In the genomic region with DNA sequence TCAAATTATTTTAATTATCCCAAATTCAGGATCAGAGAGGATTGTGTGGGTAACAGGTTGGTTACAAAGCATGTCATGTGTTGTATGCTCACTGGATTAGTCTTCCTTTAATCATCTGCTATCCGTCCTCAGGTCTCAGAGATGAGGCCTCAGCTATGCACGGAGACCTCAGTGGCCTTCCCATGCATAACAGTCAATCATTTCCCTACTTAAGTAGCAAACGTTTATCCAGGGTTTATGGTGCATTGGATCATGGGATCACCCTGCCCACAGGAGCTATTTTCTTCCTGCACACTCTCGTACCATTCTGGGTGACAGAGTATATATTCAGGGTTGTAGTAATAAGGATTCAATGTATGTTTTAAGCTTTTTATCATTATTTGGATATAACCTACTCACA, we compare ENCODE assay signal across 24 mouse cellular contexts.
"Had no signal": no experiment of that assay in that cellular context is flagged by ENCODE, and none has a peak within 500 bp of the region (broad histone marks: within the 10 kb centered on the region; RNA-seq: fewer than 3 reads in every experiment).

No protein-coding gene starts in this region.

- H3K4me2 ChIP-seq: heart, embryonic 12.5 days; hindbrain, embryonic 12.5 days; hindbrain, embryonic 14.5 days; intestine, embryonic 15.5 days; limb, embryonic 12.5 days; liver, embryonic 11.5 days; liver, embryonic 13.5 days; liver, embryonic 15.5 days had no signal

- ATAC-seq: hindbrain, embryonic 16.5 days; inflammation-experienced regulatory T-cells, adult 6 months; intestine, embryonic 15.5 days; intestine, postnatal 0 days; liver, postnatal 0 days had no signal

- H3K9me3 ChIP-seq: heart, embryonic 10.5 days; hindbrain, embryonic 10.5 days; hindbrain, embryonic 12.5 days; intestine, embryonic 15.5 days; limb, embryonic 10.5 days; limb, embryonic 12.5 days; liver, embryonic 13.5 days; liver, embryonic 15.5 days had no signal

- H3K36me3 ChIP-seq: heart, embryonic 10.5 days; heart, embryonic 12.5 days; hindbrain, embryonic 10.5 days; hindbrain, embryonic 12.5 days; intestine, embryonic 15.5 days; limb, embryonic 10.5 days; limb, embryonic 12.5 days; liver, embryonic 13.5 days; liver, embryonic 15.5 days had no signal

- DNase-seq: gastrocnemius, postnatal 14 days; gastrocnemius, postnatal 36 days; heart, adult 11 months; heart, postnatal 4 days; kidney, adult 2 months; kidney, adult 9 months; liver; liver, embryonic 13.5 days; liver, postnatal 0 days had no signal

- H3K4me1 ChIP-seq: hindbrain, embryonic 12.5 days; intestine, embryonic 15.5 days; limb, embryonic 10.5 days; liver, embryonic 13.5 days; liver, embryonic 15.5 days had no signal

- H3K9ac ChIP-seq: heart, embryonic 12.5 days; hindbrain, embryonic 12.5 days; hindbrain, embryonic 14.5 days; intestine, embryonic 15.5 days; limb, embryonic 12.5 days; liver, embryonic 13.5 days; liver, embryonic 15.5 days; liver, postnatal 0 days had no signal

- H3K27me3 ChIP-seq: heart, embryonic 12.5 days; hindbrain, embryonic 12.5 days; intestine, embryonic 15.5 days; limb, embryonic 12.5 days; liver, embryonic 13.5 days; liver, embryonic 15.5 days had no signal

- H3K27ac ChIP-seq: heart, embryonic 10.5 days; hindbrain, embryonic 10.5 days; hindbrain, embryonic 12.5 days; hindbrain, embryonic 14.5 days; intestine, embryonic 15.5 days; layer of hippocampus, adult 2 months; left cerebral cortex, adult 2 months; limb, embryonic 10.5 days; limb, embryonic 12.5 days; liver, embryonic 13.5 days; liver, embryonic 15.5 days had no signal

- H3K4me3 ChIP-seq: heart, embryonic 10.5 days; heart, embryonic 12.5 days; hindbrain, embryonic 10.5 days; hindbrain, embryonic 12.5 days; intestine, embryonic 15.5 days; layer of hippocampus, adult 2 months; left cerebral cortex, adult 2 months; limb, embryonic 10.5 days; limb, embryonic 12.5 days; liver, embryonic 13.5 days; liver, embryonic 15.5 days had no signal
